Mouse (Mus musculus) brain, adult 10 weeks (tissue): ENCODE measurements around the gene Slc50a1. TPM values are rescaled to one million over a fixed set of nuclear protein-coding genes. Genes with fewer than 3 reads are reported as not detected.

Source experiments
- polyA plus RNA-seq: library from polyadenylated mRNA; stranded (reverse); fragments of 350-450 nt; fragmentation: Illumina TruSeq; extraction: RNeasy Lipid Tissue Mini Kit (QIAGEN cat#74804); gene quantifications from one replicate; pipeline ENCODE4 v1.2.3, GENCODE M21; 2015; ENCODE audit warnings: low read depth, low replicate concordance

The Slc50a1 gene
- 61.6 TPM for polyA plus RNA-seq

DNA sequence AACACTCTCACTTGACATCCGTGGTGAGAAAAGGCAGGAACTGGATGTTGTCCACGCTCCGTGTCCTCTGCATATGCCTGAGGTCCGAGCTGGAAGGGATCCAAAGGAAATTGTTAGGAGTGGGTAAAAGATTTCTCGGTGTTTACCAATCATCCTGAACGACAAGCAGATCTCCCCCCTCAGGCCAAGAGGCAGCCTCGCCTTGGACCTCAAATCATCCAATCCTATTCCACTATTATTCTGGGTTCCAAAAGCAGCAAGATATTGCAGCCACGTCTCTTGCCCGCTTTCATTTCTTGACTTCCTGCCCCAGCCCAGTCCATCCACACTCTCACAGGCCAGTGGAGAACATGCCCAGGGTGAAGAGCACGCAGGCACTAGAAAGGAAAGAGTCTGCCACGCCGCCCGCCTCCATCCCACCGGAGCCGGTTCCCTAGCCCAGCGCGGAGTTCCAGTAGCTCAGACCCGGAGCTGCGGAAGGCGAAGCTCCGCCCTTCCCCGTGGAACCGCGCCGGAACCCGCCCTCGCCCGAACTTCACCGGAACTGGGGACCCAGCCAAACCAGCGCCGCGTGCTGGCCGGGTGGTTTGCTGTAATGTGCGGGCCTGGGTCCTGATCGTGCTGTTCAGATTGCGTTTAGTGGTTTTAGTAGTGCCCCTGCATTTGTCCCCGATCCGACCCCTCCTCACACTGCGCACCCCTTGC lies at the start of gene Slc50a1:
Gene Slc50a1, minus strand, starts transcription at position 520 of the 705 bp plus-strand sequence.

DNA sequence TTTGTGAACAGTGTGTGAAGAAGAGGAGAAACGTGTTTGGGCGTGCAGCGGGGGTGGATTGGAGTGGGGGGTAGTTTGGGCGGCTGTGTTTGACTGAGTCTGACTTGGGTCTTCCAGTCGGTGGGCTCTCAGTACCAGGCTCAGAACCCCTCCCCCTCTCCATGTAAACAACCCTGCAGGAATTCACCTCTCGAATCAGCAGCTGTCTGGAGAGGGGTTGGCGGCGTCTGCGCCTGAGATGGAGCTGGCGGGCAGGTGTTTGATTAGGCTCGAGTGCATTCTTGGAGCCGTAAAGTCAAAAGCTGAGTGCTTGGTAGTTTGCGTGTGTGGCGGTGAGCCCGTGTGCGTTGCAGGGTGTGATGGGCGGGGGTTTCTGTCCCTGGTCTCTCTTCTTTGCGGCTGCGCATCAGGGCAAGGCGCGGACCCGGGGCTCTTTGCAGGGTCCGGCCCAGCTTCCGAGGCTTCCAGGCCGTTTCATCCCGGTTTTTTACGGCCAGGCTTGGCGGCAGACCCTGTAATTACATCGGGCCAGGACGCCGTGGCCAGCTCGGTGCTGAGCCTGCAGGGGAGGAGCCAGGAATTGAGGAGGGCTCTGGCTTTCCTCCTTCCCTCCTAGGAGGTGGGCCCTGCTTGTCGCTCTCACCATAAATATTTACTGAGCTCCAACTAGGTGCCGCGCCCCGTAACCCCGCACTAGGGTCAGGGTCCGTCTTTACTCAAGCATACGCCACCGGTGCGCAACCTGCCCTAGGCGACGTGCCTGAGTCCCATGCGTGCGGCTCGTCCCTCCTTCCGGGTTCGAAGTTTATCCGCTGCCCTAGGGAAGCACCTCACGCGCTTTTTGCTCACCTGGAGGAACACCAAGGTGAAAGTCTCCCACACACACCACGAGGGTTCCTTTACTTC lies 10.5 kb upstream of the Slc50a1 start, which contains the start of gene Efna1:
Gene Efna1, minus strand, starts transcription at position 537 of the 906 bp plus-strand sequence.

GRCm38 (mm10) chr3:89259076-89259475 lies 11.3 kb downstream of the Slc50a1 start, which contains the start of gene Dpm3:
Gene Dpm3, plus strand, starts transcription at chr3:89259358.

DNA sequence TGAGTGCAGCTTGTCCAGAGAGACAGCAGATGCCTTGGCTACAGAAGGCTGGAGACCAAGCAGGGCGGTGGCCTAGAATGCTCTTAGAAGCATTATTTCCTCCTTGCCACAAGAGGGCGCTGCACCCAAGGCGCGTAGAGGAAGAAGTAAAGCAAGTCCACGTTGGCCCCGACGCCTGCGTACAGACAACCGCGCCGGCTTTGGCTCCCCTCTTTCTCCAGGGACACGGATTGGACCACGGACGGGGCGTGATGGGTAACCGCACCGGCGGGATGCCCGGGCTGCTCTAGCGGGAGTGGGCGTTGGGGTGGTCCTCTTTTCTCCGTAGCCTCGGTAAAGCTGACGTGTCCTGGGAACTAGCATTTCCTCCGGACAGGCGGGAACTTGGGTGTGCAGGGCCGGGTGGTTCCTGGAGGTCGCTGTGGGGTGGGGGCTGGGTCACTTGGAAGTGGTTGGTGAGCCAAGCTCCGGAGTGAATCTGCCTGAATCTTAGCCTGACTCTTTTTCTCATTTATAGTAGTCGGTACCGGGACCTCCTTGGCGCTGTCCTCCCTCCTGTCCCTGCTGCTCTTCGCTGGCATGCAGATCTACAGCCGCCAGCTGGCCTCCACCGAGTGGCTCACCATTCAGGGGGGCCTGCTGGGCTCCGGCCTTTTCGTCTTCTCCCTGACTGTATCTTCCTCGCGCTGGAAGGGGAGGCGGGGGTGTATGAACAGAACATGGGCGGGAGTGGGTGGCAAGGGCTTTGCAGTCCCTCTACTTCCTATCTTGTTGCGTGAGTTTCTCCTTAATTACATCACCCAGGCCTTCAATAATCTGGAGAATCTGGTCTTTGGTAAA lies 23.9 kb downstream of the Slc50a1 start, which contains the start of gene Trim46:
Gene Trim46, minus strand, starts transcription at position 49 of the 840 bp plus-strand sequence.

DNA sequence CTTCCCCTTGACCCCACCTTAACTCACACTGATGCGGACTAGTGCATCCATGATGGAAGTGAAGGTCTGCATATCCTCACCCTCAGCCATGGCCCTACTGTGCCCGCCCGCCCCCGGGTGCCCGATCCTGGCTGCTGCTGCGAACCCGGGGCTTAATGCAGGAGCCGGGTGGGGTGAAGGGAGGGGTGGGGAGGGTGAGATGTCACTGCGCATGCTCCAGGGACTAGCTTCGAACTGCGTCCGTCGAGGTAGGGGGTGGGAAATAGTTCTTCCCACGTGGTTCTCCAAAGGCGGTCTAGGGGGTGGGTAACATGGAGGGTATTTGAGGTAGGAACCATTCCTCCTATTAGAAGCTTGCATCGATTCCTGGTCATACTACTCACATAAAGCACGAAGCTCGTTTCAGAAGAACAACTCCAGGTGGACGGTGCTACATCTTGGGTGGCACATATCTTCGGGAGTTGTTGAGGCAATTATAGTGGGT lies 24.6 kb downstream of the Slc50a1 start, which contains the start of gene Krtcap2:
Gene Krtcap2, plus strand, starts transcription at position 279 of the 484 bp plus-strand sequence.

DNA sequence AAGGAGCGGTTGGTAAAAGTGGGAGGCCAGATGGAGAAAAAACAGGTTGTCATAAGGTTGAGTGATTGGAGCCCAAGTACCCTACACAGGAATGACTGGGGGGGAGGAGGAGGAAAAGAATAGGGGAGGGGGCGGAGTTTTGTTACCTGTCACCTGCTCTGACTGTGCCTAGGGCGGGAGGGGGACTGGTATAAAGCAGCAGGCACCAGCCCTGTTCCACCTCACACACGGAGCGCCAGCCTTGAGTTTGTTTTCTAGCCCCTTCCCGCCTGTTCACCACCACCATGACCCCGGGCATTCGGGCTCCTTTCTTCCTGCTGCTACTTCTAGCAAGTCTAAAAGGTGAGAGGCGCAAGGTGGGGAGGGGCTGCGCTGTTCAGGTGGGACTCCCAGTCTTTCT lies 41.5 kb downstream of the Slc50a1 start, which contains the start of gene Muc1:
Gene Muc1, plus strand, starts transcription at position 222 of the 400 bp plus-strand sequence.

DNA sequence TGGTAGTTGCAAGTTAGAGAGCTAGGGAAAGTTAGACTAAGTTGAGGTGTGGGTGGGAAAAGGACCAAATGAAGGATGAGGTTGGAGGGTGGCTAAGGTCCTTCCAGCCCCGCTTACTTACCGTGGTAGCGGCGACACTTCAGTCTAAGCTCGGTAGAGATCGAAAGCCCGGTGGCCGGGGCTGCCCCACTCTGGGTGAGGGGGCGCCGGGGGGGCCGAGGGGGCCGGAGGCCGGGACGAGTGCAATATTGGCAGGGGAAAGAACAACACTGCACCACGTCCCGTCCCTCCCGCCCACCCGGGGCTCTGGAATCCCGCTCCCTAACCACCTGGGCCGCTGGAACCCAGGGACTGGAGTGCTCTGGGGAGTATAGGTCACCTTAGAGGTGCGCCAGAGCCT lies 43.5 kb downstream of the Slc50a1 start, which contains the start of gene Mtx1:
Gene Mtx1, minus strand, starts transcription at position 189 of the 400 bp plus-strand sequence.

Other genes with a start within 250 kb of the Slc50a1 start
- 130 TPM for gene Rusc1, start 177.3 kb downstream of the Slc50a1 start, polyA plus RNA-seq
- gene Gm43738, start 169.5 kb downstream of the Slc50a1 start, polyA plus RNA-seq, result not detected
- gene Fdps, start 168.6 kb downstream of the Slc50a1 start, polyA plus RNA-seq, result 98.7 TPM
- not detected for gene Pklr, start 134.4 kb downstream of the Slc50a1 start, polyA plus RNA-seq
- 8.9 TPM for gene Hcn3, start 110.4 kb downstream of the Slc50a1 start, polyA plus RNA-seq
- gene Clk2, start 105.8 kb downstream of the Slc50a1 start, polyA plus RNA-seq, result 35.8 TPM
- gene Scamp3, start 93.1 kb downstream of the Slc50a1 start, polyA plus RNA-seq, result 70.0 TPM
- gene Fam189b, start 87.4 kb downstream of the Slc50a1 start, polyA plus RNA-seq, result 38.8 TPM
- gene Gba, start 67.6 kb downstream of the Slc50a1 start, polyA plus RNA-seq, result 53.9 TPM
- 26.1 TPM for gene Thbs3, start 55.4 kb downstream of the Slc50a1 start, polyA plus RNA-seq
- 99.5 TPM for gene Mtx1, start 43.5 kb downstream of the Slc50a1 start, polyA plus RNA-seq
- gene Muc1, start 41.5 kb downstream of the Slc50a1 start, polyA plus RNA-seq, result 0.33 TPM
- 68.5 TPM for gene Krtcap2, start 24.6 kb downstream of the Slc50a1 start, polyA plus RNA-seq
- gene Trim46, start 24.3 kb downstream of the Slc50a1 start, polyA plus RNA-seq, result 53.6 TPM
- 107 TPM for gene Dpm3, start 11.2 kb downstream of the Slc50a1 start, polyA plus RNA-seq
- gene Efna1, start 10.6 kb upstream of the Slc50a1 start, polyA plus RNA-seq, result 9.0 TPM
- 43.7 TPM for gene Efna3, start 52.4 kb upstream of the Slc50a1 start, polyA plus RNA-seq
- gene Efna4, start 67.5 kb upstream of the Slc50a1 start, polyA plus RNA-seq, result not detected
- 137 TPM for gene Adam15, start 79.4 kb upstream of the Slc50a1 start, polyA plus RNA-seq
- 0.19 TPM for gene Dcst2, start 91.4 kb upstream of the Slc50a1 start, polyA plus RNA-seq
- not detected for gene Dcst1, start 94.7 kb upstream of the Slc50a1 start, polyA plus RNA-seq
- 17.3 TPM for gene Zbtb7b, start 124.2 kb upstream of the Slc50a1 start, polyA plus RNA-seq
- 5.2 TPM for gene Lenep, start 132.2 kb upstream of the Slc50a1 start, polyA plus RNA-seq
- gene Flad1, start 141.3 kb upstream of the Slc50a1 start, polyA plus RNA-seq, result 29.1 TPM
- gene Cks1b, start 147.8 kb upstream of the Slc50a1 start, polyA plus RNA-seq, result 4.6 TPM
- gene Shc1, start 147.9 kb upstream of the Slc50a1 start, polyA plus RNA-seq, result 11.6 TPM
- 35.5 TPM for gene Pygo2, start 159.6 kb upstream of the Slc50a1 start, polyA plus RNA-seq
- gene Pbxip1, start 166.1 kb upstream of the Slc50a1 start, polyA plus RNA-seq, result 34.8 TPM
- gene Pmvk, start 184.0 kb upstream of the Slc50a1 start, polyA plus RNA-seq, result 72.8 TPM
- 12.7 TPM for gene Kcnn3, start 249.6 kb upstream of the Slc50a1 start, polyA plus RNA-seq